Mouse (Mus musculus): ENCODE results near the gene Thsd4. TPM values are rescaled to one million over a fixed set of nuclear protein-coding genes. Genes with fewer than 3 reads are reported as not detected.
"Not testable (repeated sequence)": the region's sequence is repeated elsewhere in the genome, so short reads cannot be mapped to it uniquely, and the experiment has no call there.

Thsd4 gene
- polyA plus RNA-seq, 1 experiment from 2014 or later, result 30.5 TPM

DNA sequence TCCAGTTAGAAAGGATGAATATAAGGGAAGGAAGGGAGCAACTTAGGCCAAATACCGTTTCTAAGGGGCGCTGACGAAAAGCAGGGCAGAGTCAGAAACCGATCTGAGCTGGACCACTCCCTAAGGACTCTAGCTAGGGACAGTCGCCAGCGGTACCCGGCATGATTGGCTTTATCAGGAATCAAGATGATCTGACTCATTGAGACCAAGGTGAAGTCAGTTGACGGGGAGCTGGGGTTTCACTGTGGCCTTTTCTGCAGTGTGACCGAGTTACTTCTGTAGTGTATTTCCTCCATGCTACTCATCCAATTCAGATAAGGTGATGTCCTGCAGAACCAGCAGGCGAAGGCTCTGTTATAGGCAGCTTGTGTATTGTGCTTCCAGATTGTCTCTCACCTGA, 556.8 kb downstream of the Thsd4 start:
- Histone ChIP-seq H3K27me3 (no peaks in the 10 kb centered on the region), H3K4me1 (peaks cover 42% of the 10 kb centered on the region), H3K4me3 (no peak overlapping the region), H3K36me3 (no peaks in the 10 kb centered on the region), H3K9me3 (no peaks in the 10 kb centered on the region), H3K9ac (no peak overlapping the region), H3K4me2 (replicated peaks) (no peak overlapping the region), H3K27ac (0 out of 2 replicates have a peak overlapping the region, but pooled peaks have one; percentile 33)
- 67% methylated on average over 10 of the region's 10 CpGs for WGBS
- ATAC-seq (ENCODE audit: low FRiP score, low read depth), result no peak

DNA sequence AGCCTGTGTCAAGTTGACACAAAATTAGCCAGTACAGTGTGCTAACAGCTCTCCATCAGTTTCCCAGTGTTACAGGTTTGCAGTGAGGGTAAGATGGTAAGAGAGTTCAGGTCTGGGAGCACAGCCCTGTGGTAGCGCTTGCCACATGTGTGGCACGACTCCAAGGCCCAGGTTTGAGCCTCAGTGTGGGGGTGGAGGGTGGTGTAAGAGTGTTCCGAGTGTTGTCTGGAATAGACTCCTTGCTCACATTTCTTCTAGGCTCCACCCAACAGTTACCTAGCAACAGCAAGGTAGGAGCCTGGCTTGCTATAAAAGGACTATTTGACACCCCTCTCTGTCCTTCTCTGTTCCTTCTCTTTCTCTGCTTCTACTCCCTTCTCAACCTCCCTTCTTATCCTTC, 557.5 kb downstream of the Thsd4 start:
- no peaks in the 10 kb centered on the region for H3K36me3 ChIP-seq
- H3K4me3 ChIP-seq, result no peak overlapping the region
- peak; percentile 69 for ATAC-seq (ENCODE audit: low FRiP score, low read depth)
- H3K27ac ChIP-seq, result peak overlapping the region; percentile 33; the same call in 1 of the 2 replicates
- no peaks in the 10 kb centered on the region for H3K9me3 ChIP-seq
- no peaks in the 10 kb centered on the region for H3K27me3 ChIP-seq
- WGBS, result 16% methylated on average over 3 of the region's 3 CpGs
- H3K9ac ChIP-seq, result no peak overlapping the region
- H3K4me2 ChIP-seq (replicated peaks), result no peak overlapping the region
- H3K4me1 ChIP-seq, result peaks cover 46% of the 10 kb centered on the region

DNA sequence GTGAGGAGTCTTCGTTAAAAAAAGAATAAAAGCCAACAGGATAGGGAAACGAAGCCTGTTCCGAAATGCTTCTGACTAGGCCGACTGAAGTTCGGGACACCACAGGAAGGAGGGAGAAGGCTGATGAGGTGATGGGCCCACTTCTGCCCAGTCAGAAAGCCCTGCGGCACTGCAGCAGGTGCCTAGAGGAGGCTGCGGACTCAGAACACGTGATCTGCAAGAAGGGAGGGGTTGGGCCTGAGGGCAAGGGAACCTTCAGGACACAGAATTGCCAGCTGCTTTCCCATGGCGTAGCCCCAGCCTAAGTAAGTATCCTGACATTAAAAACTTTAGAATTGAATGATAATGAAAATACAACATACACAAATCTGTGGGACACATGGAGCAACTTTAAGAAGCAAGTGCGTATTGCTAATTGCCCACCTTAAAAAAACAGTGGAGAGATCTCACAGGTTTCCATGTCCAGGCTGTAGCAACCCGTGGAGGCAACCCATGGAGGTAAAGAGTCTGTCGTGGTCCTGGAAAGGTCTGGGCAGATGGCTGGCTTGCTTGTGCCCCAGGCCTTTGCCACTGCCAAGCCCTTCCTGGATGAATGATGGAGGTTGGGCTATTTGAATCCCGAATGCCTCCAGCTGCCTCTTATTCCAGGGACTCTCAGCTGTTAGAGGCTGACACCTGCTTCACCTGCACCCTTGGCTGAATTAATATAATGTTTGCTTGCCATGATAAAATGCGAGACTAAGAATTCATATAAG, 560.5 kb downstream of the Thsd4 start:
- no peak overlapping the region for H3K9ac ChIP-seq
- H3K9me3 ChIP-seq, result no peaks in the 10 kb centered on the region
- no peak overlapping the region for H3K27ac ChIP-seq
- no peaks in the 10 kb centered on the region for H3K36me3 ChIP-seq
- 49% methylated on average over 14 of the region's 14 CpGs for WGBS
- H3K27me3 ChIP-seq, result no peaks in the 10 kb centered on the region
- ATAC-seq (ENCODE audit: low FRiP score, low read depth), result no peak
- no peak overlapping the region for H3K4me2 ChIP-seq (replicated peaks)
- H3K4me3 ChIP-seq, result no peak overlapping the region
- H3K4me1 ChIP-seq, result peaks cover 51% of the 10 kb centered on the region

DNA sequence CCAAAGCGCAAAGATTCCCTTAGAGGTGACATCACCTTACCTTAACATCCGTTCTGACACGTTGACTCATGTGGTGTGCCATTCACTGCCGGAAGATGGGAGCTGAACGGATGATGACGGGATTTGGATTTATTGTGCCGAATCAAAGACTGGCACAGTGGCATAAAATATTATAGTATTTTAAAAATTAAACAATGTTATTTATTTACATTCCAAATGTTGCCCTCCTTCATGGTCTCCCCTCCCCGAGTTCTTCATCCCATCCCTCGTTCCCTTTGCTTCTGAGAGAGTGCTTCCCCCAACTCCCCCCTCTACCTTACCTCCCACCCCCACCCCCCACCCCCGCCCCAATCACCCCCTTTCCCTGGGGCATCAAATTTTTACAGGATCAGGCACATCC, 561.3 kb downstream of the Thsd4 start, which contains the start of gene Nr2e3:
Nr2e3 (minus strand) TSS at position 101 of the 400 bp plus-strand sequence.
- no peak within 1 kb of the TSS for H3K9ac ChIP-seq
- no peak for ATAC-seq (ENCODE audit: low FRiP score, low read depth)
- H3K4me3 ChIP-seq, result no peak within 1 kb of the TSS
- peak within 1 kb of the TSS; percentile 58; the same call in 1 of the 2 replicates for H3K27ac ChIP-seq
- no peaks in the 10 kb centered on the region for H3K9me3 ChIP-seq
- peaks cover 52% of the 10 kb centered on the region for H3K4me1 ChIP-seq
- 86% methylated on average over 10 of the region's 10 CpGs for WGBS
- no peaks in the 10 kb centered on the region for H3K36me3 ChIP-seq
- peak within 1 kb of the TSS; percentile 14 for H3K4me2 ChIP-seq (replicated peaks)
- no peaks in the 10 kb centered on the region for H3K27me3 ChIP-seq

DNA sequence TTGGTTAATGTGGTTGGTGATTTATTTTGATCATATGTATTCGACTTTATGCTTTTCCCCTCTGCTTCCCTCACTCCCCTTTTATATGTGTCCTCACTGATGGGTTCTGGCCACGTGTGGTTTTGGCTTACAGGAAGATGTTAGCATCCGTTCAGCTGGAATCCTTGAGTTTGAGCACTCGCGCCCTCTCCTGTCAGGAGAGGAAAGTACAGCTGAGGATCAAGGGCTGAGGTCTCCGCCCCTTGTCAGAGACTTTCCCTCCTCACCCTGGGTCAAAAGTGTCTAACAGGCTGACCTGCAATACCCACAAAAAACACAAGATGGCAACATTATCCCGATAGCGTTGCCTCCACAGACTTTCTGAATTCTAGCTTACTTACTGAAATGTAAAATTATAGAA, 562.6 kb downstream of the Thsd4 start:
- Histone ChIP-seq H3K27ac (no peak overlapping the region), H3K4me1 (peaks cover 41% of the 10 kb centered on the region), H3K9ac (no peak overlapping the region), H3K36me3 (no peaks in the 10 kb centered on the region), H3K4me3 (no peak overlapping the region), H3K27me3 (no peaks in the 10 kb centered on the region), H3K4me2 (replicated peaks) (no peak overlapping the region), H3K9me3 (no peaks in the 10 kb centered on the region)
- ATAC-seq (ENCODE audit: low FRiP score, low read depth), result peak; percentile 25; the same call in 1 of the 2 replicates
- WGBS, result under 1% methylated on average over 8 of the region's 8 CpGs

DNA sequence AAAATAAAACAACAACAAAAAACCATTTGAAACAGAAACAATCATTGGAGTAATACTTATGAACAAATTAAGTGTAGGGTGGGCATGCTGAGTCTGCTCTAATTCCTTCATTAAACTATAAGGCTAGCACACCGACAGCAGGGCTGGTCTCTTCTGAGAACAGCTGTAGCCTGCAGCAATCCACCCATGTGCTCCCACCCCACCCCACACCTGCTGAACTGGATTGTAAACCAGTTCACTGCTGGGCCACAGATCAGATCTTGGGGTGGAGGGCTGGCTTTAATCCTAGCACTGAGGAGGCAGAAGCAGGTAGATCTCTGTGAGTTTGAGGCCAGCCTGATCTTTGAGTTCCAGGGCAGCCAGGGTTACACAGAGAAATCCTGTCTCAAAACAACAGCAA, 563.7 kb downstream of the Thsd4 start:
- 8% methylated on average over 1 of the region's 1 CpGs for WGBS
- peaks cover 40% of the 10 kb centered on the region for H3K4me1 ChIP-seq
- H3K36me3 ChIP-seq, result not testable (repeated sequence)

DNA sequence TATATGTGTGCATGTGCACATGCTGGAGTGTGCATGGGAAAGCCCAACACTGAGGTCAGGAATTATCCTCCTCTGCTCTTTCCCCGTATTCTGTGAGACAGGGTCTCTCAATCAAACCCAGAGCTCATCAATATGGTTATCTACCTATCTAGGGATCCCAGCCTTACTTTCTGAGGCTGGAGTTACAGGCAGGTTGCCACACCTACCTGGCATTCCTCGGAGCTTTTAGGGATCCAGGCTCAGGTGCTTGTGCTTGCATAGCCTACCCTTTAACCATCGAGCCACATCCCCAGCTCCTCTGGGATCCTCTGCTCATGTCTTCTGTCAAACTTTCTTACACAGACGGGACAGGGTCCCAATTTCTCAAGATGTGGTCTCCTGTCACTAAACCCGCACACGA, 565.4 kb downstream of the Thsd4 start:
- no peak overlapping the region; the same call in 1 of the 2 replicates for H3K9ac ChIP-seq
- H3K4me1 ChIP-seq, result peaks cover 29% of the 10 kb centered on the region
- no peaks in the 10 kb centered on the region for H3K36me3 ChIP-seq
- H3K4me3 ChIP-seq, result peak overlapping the region; percentile 26
- ATAC-seq (ENCODE audit: low FRiP score, low read depth), result no peak
- no peaks in the 10 kb centered on the region for H3K27me3 ChIP-seq
- no peak overlapping the region for H3K27ac ChIP-seq
- peak overlapping the region; percentile 44 for H3K4me2 ChIP-seq (replicated peaks)
- WGBS, result 29% methylated on average over 6 of the region's 6 CpGs
- no peaks in the 10 kb centered on the region for H3K9me3 ChIP-seq

More for the DNA sequence above, 563.7 kb downstream of the Thsd4 start:
- H3K27ac ChIP-seq; H3K4me2 ChIP-seq (replicated peaks); H3K27me3 ChIP-seq; ATAC-seq (ENCODE audit: low FRiP score, low read depth); H3K9ac ChIP-seq; H3K4me3 ChIP-seq; H3K9me3 ChIP-seq: not testable (repeated sequence)

DNA sequence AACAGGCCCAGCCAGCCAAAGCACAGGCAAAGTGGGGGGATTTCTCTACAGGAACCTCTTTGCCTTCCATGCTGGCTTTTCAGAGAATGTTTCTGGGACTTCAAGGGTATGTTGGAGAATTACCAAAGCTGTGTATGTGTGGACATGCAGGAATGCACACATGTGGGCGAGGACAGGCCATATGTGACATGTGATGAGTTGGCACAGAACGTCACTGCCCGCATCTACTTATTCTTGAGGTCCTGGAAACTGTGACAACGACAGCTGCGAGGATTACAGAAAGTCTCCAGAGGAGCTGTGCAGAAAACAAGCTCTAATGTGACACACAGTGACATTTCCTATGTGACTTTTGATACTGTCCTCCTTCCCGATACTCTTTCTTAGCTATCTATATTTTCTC, 566.2 kb downstream of the Thsd4 start:
- Histone ChIP-seq H3K4me3 (no peak overlapping the region), H3K27ac (peak overlapping the region; percentile 11; the same call in 1 of the 2 replicates), H3K4me2 (replicated peaks) (peak overlapping the region; percentile 44; the same call in 1 of the 2 replicates), H3K36me3 (no peaks in the 10 kb centered on the region), H3K9me3 (no peaks in the 10 kb centered on the region), H3K4me1 (peaks cover 24% of the 10 kb centered on the region), H3K27me3 (no peaks in the 10 kb centered on the region), H3K9ac (no peak overlapping the region)
- 64% methylated on average over 6 of the region's 6 CpGs for WGBS
- no peak for ATAC-seq (ENCODE audit: low FRiP score, low read depth)

DNA sequence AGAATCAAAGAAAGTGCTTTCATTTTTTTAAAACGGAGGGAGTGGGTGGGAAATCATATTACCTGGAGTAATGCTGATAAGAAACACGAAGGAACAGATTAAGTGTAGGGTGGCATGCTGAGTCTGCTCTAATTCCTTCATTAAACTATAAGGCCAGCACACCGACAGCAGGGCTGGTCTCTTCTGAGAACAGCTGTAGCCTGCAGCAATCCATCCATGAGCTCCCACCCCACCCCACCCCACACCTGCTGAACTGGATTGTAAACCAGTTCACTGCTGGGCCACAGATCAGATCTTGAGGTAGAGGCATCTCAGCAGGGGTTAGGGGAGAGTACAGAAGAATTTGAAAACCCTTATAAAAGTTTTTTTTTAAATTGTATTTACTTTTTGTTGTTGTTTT, 566.6 kb downstream of the Thsd4 start:
- no peaks in the 10 kb centered on the region for H3K36me3 ChIP-seq
- no peak for ATAC-seq (ENCODE audit: low FRiP score, low read depth)

DNA sequence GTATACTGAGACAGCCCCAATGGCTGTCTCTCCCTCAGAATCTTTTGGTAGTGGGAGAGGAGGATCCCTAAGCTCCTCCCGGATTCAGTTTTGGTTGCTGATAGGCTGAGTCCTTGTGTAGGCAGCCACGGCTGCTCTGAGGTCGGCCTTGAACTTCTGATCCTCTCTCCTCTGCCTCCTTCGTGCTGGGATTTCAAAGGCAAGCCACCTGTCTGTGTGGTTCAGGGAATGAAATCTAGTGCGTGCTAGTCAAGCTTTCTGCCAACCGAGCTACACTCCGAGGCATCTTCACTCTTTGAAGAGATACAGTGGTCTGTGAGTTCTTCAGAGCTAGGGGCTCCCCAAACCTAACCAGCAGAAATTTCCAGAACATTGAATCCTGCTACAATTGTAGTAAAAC, 568.3 kb downstream of the Thsd4 start:
- Histone ChIP-seq H3K9ac (no peak overlapping the region), H3K4me1 (peaks cover 20% of the 10 kb centered on the region), H3K27me3 (no peaks in the 10 kb centered on the region), H3K9me3 (no peaks in the 10 kb centered on the region), H3K4me3 (no peak overlapping the region), H3K27ac (no peak overlapping the region), H3K36me3 (no peaks in the 10 kb centered on the region), H3K4me2 (replicated peaks) (no peak overlapping the region)
- no peak for ATAC-seq (ENCODE audit: low FRiP score, low read depth)
- 82% methylated on average over 7 of the region's 7 CpGs for WGBS

More for the DNA sequence above, 566.6 kb downstream of the Thsd4 start:
- H3K9me3 ChIP-seq, result no peaks in the 10 kb centered on the region
- H3K27me3 ChIP-seq, result no peaks in the 10 kb centered on the region
- H3K4me2 ChIP-seq (replicated peaks), result no peak overlapping the region
- peaks cover 24% of the 10 kb centered on the region for H3K4me1 ChIP-seq
- peak overlapping the region; percentile 11; the same call in 1 of the 2 replicates for H3K27ac ChIP-seq
- H3K4me3 ChIP-seq, result no peak overlapping the region
- no peak overlapping the region for H3K9ac ChIP-seq
- 17% methylated on average over 3 of the region's 3 CpGs for WGBS

DNA sequence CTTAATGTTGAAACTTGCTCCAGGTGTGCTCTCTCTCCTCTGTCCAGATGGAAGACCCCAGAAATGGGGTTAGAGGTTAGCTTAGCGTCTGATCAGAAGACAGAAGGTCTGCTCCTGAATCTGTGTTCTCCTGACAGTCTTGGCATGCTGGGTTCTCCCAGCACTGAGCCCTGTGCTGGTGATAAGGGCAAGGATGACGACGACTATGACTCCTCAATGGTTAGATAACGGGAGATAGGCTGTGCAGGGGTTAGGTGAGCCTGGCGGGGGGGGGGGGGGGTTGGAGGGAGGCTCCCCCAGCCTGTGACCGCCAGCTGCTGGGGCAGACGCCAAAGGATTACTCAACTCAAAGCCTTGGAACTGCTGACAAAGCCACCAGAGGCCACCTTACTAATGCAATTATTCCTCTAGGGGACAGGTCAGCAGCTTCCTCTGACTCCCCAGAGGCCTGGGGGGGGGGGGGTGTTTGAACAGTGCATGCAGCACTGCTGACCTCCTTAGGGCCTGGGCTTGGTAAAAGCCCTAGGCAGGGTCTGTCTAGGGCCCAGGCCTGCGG, 569.3 kb downstream of the Thsd4 start:
- H3K27me3 ChIP-seq, result no peaks in the 10 kb centered on the region
- H3K9ac ChIP-seq, result no peak overlapping the region
- H3K4me3 ChIP-seq, result no peak overlapping the region
- H3K4me1 ChIP-seq, result peaks cover 20% of the 10 kb centered on the region
- WGBS, result 63% methylated on average over 6 of the region's 8 CpGs
- H3K4me2 ChIP-seq (replicated peaks), result no peak overlapping the region
- ATAC-seq (ENCODE audit: low FRiP score, low read depth), result no peak
- H3K9me3 ChIP-seq, result no peaks in the 10 kb centered on the region
- H3K36me3 ChIP-seq, result no peaks in the 10 kb centered on the region
- H3K27ac ChIP-seq, result no peak overlapping the region

DNA sequence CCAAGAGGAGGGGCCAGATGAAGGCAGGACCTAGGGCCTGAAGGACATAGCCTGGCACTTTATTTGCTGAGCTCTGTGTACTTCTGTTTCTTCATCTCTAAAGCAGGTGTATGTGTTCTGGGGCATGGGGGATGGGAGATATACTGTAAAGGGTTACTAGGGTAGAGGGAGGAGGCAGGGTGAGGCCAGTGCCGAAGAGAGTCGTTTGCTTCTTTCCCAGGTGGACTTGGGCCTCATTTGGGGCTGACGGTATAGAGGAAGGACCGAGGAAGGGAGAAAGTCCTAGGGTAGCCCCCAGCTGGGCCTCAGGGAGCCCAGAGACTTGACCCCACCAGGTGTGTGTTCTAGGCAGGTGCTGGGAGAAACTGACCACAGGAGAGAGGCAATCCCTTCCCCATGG, 569.9 kb downstream of the Thsd4 start:
- Histone ChIP-seq H3K4me3 (no peak overlapping the region), H3K9me3 (no peaks in the 10 kb centered on the region), H3K4me1 (peaks cover 20% of the 10 kb centered on the region), H3K9ac (no peak overlapping the region), H3K4me2 (replicated peaks) (no peak overlapping the region), H3K36me3 (no peaks in the 10 kb centered on the region), H3K27ac (no peak overlapping the region), H3K27me3 (no peaks in the 10 kb centered on the region)
- ATAC-seq (ENCODE audit: low FRiP score, low read depth), result no peak
- 62% methylated on average over 4 of the region's 4 CpGs for WGBS
